Mouse (Mus musculus) adrenal gland, adult 18-20 months (tissue): ENCODE data around the gene Dusp2. TPM values are rescaled to one million over a fixed set of nuclear protein-coding genes. Genes with fewer than 3 reads are reported as not detected.
A peak's percentile ranks its signal among the peaks of the same experiment; 100 is the strongest.
"Not testable (repeated sequence)": the region's sequence is repeated elsewhere in the genome, so short reads cannot be mapped to it uniquely, and the experiment has no call there.

Experiments used
- DNase-seq, 2 experiments: peaks; one replicate each; pipeline ENCODE4 v3.0.0; 2021 to 2022; ENCODE audit warnings: low spot score in 2 of 2
- long read RNA-seq, 2 experiments: library from polyadenylated mRNA; stranded (forward); transcript quantifications; one replicate each; pipeline ENCODE4 v2.0.0; 2021
- total RNA-seq, 2 experiments: library from RNA; stranded (reverse); gene quantifications; 1 replicate in 1 of 2; 2 replicates in 1 of 2; pipeline ENCODE4 v1.2.3; 2021

Gene Dusp2
- 1 to 10 TPM in 1 of 2 experiments, under 1 TPM in 1; 0.66 to 2.0 TPM for total RNA-seq
- long read RNA-seq, experiment 1, partial matches to known transcripts: 0 of 2 reads
- long read RNA-seq, experiment 1, other reads (novel, unspliced or antisense): 0 of 2 reads
- long read RNA-seq, experiment 2: 0 reads

- peak; percentile 63 to 76 for DNase-seq
These were observed at the start of gene Dusp2 for GRCm38 (mm10) chr2:127335767-127336496. Gene Dusp2, plus strand, starts transcription at chr2:127336159.

GRCm38 (mm10) chr2:127292250-127292649 is 43.7 kb upstream of the Dusp2 start:
- no peak for DNase-seq

GRCm38 (mm10) chr2:127297001-127297805 is 38.8 kb upstream of the Dusp2 start:
- DNase-seq: peak in 1 of 2 experiments; percentile 7

GRCm38 (mm10) chr2:127298056-127298455 is 37.9 kb upstream of the Dusp2 start:
- DNase-seq: no peak

- no peak for DNase-seq
These were observed 35.3 kb upstream of the Dusp2 start for GRCm38 (mm10) chr2:127300701-127301100.

GRCm38 (mm10) chr2:127301883-127302282 is 34.1 kb upstream of the Dusp2 start:
- no peak for DNase-seq

- DNase-seq: not testable (repeated sequence)
These were observed 31.8 kb upstream of the Dusp2 start for GRCm38 (mm10) chr2:127304192-127304591.

- no peak for DNase-seq
These were observed 31.2 kb upstream of the Dusp2 start for GRCm38 (mm10) chr2:127304609-127305210.

GRCm38 (mm10) chr2:127306123-127306522 is 29.8 kb upstream of the Dusp2 start:
- no peak for DNase-seq

GRCm38 (mm10) chr2:127307179-127307578 is 28.8 kb upstream of the Dusp2 start:
- DNase-seq: no peak

- DNase-seq: no peak
These were observed 27.3 kb upstream of the Dusp2 start for GRCm38 (mm10) chr2:127308660-127309059.

- no peak for DNase-seq
These were observed 25.7 kb upstream of the Dusp2 start for GRCm38 (mm10) chr2:127310246-127310645.

GRCm38 (mm10) chr2:127310685-127311084 is 25.3 kb upstream of the Dusp2 start:
- no peak for DNase-seq

- DNase-seq: no peak
These were observed 24.8 kb upstream of the Dusp2 start for GRCm38 (mm10) chr2:127311193-127311592.

GRCm38 (mm10) chr2:127312801-127313200 is 23.2 kb upstream of the Dusp2 start:
- DNase-seq: no peak

GRCm38 (mm10) chr2:127313878-127314277 is 22.1 kb upstream of the Dusp2 start:
- DNase-seq: no peak

GRCm38 (mm10) chr2:127314467-127315154 is 21.3 kb upstream of the Dusp2 start:
- no peak for DNase-seq

- DNase-seq: no peak
These were observed 20.8 kb upstream of the Dusp2 start for GRCm38 (mm10) chr2:127315155-127315470.

GRCm38 (mm10) chr2:127316431-127316830 is 19.5 kb upstream of the Dusp2 start:
- no peak for DNase-seq

GRCm38 (mm10) chr2:127318136-127318535 is 17.8 kb upstream of the Dusp2 start:
- DNase-seq: no peak

- DNase-seq: no peak
These were observed 16.9 kb upstream of the Dusp2 start for GRCm38 (mm10) chr2:127319071-127319470.
